Mouse (Mus musculus) frontal cortex, postnatal 25 days (tissue): ENCODE data around the gene Ncln.

Experiments
- DNase-seq, 2 experiments: peaks; one replicate each; pipeline ENCODE4 v3.0.0; 2022; ENCODE audit warnings: low spot score in 2 of 2

The Ncln gene

GRCm38 (mm10) chr10:81496264-81496901, at the start of gene Ncln:
Ncln (minus strand) TSS chr10:81496392.
- DNase-seq = peak; percentile 96 to 98

GRCm38 (mm10) chr10:81545161-81545747, 49.1 kb upstream of the Ncln start, which contains the start of gene Gna11:
Gna11 (minus strand) TSS chr10:81545190.
- peak; percentile 96 to 98 for DNase-seq

GRCm38 (mm10) chr10:81544296-81545160, 48.3 kb upstream of the Ncln start:
- no peak for DNase-seq

GRCm38 (mm10) chr10:81543633-81544032, 47.4 kb upstream of the Ncln start:
- no peak for DNase-seq

- DNase-seq = no peak
Observed at GRCm38 (mm10) chr10:81542727-81543460, 46.7 kb upstream of the Ncln start.

- DNase-seq = no peak
Observed at GRCm38 (mm10) chr10:81541803-81542202, 45.6 kb upstream of the Ncln start.

GRCm38 (mm10) chr10:81541363-81541762, 45.2 kb upstream of the Ncln start:
- no peak for DNase-seq

GRCm38 (mm10) chr10:81538321-81539048, 42.3 kb upstream of the Ncln start:
- no peak for DNase-seq

- DNase-seq = no peak
Observed at GRCm38 (mm10) chr10:81537429-81537828, 41.2 kb upstream of the Ncln start.

- no peak for DNase-seq
Observed at GRCm38 (mm10) chr10:81536734-81537133, 40.5 kb upstream of the Ncln start.

GRCm38 (mm10) chr10:81534826-81535225, 38.6 kb upstream of the Ncln start:
- DNase-seq = no peak

GRCm38 (mm10) chr10:81526779-81527178, 30.6 kb upstream of the Ncln start:
- DNase-seq = peak; percentile 61 to 75

GRCm38 (mm10) chr10:81525017-81525694, 29.0 kb upstream of the Ncln start:
- DNase-seq = no peak

- DNase-seq = no peak
Observed at GRCm38 (mm10) chr10:81524051-81524605, 27.9 kb upstream of the Ncln start, which contains the start of gene Gna15. Gna15 (minus strand) TSS chr10:81524225.

GRCm38 (mm10) chr10:81523570-81523969, 27.4 kb upstream of the Ncln start:
- no peak for DNase-seq

- no peak for DNase-seq
Observed at GRCm38 (mm10) chr10:81523142-81523541, 26.9 kb upstream of the Ncln start.

- DNase-seq = no peak
Observed at GRCm38 (mm10) chr10:81519978-81520365, 23.8 kb upstream of the Ncln start.

GRCm38 (mm10) chr10:81519227-81519977, 23.2 kb upstream of the Ncln start:
- DNase-seq = no peak

GRCm38 (mm10) chr10:81518546-81518945, 22.4 kb upstream of the Ncln start:
- peak in 1 of 2 experiments; percentile 47 for DNase-seq
